17 mouse cellular contexts compared by ENCODE assay signal in genomic region chr17:27333593-27333992, GRCm38 (mm10).
A peak's percentile ranks its signal among the peaks of the same experiment; 100 is the strongest.
DNase-seq lines count a peak whose midpoint lies in the region; ATAC-seq lines count a peak whose summit lies in the region.
"Had no signal": no experiment of that assay in that cellular context is flagged by ENCODE, and none has a peak within 500 bp of the region (broad histone marks: within the 10 kb centered on the region; RNA-seq: fewer than 3 reads in every experiment).

No protein-coding gene starts in this region.

- H3K4me1 ChIP-seq in heart, embryonic 12.5 days (replicated peaks), result peaks cover 24% of the 10 kb centered on the region
- H3K4me1 ChIP-seq: embryonic facial prominence, embryonic 15.5 days had no signal

- H3K27ac ChIP-seq in heart, embryonic 12.5 days (ENCODE audit: poor library complexity, severe bottlenecking), result 0 out of 2 replicates have a peak overlapping the region, but pooled peaks have one; percentile 26
- H3K27ac ChIP-seq: embryonic facial prominence, embryonic 15.5 days; forebrain, embryonic 15.5 days; kidney, postnatal 0 days; left cerebral cortex, adult 2 months; limb, embryonic 13.5 days had no signal

- DNase-seq in heart, adult 18-20 months, result no peak
- peak; percentile 63 for DNase-seq in right cerebral cortex, postnatal 25 days
- no peak for DNase-seq in right cerebral cortex, adult 2 months (ENCODE audit: low spot score in 2 of 2)
- peak; percentile 66 to 72 for DNase-seq in layer of hippocampus, postnatal 10 days (ENCODE audit: low spot score in 2 of 2)
- DNase-seq in testis, postnatal 14 days (ENCODE audit: low spot score), result peak; percentile 85
- no peak for DNase-seq in adrenal gland, postnatal 14 days
- DNase-seq in frontal cortex, postnatal 14 days (ENCODE audit: low spot score in 2 of 2), result no peak
- DNase-seq: adrenal gland, postnatal 10 days; cerebellum, adult 9-10 months had no signal

- no peak overlapping the region for H3K4me3 ChIP-seq in heart, embryonic 12.5 days
- H3K4me3 ChIP-seq: embryonic facial prominence, embryonic 15.5 days; forebrain, embryonic 15.5 days; left cerebral cortex, adult 2 months; limb, embryonic 13.5 days had no signal

- no peak overlapping the region for H3K4me2 ChIP-seq in heart, embryonic 12.5 days
- H3K4me2 ChIP-seq: embryonic facial prominence, embryonic 15.5 days; forebrain, embryonic 15.5 days; limb, embryonic 13.5 days had no signal

- H3K9me3 ChIP-seq in heart, embryonic 12.5 days (replicated peaks), result no peaks in the 10 kb centered on the region
- H3K9me3 ChIP-seq: embryonic facial prominence, embryonic 15.5 days; forebrain, embryonic 15.5 days; limb, embryonic 13.5 days had no signal

- H3K9ac ChIP-seq in heart, embryonic 12.5 days, result no peak overlapping the region
- H3K9ac ChIP-seq: embryonic facial prominence, embryonic 15.5 days; forebrain, embryonic 15.5 days; limb, embryonic 13.5 days had no signal

- no peak for ATAC-seq in heart, embryonic 12.5 days (ENCODE audit: insufficient number of reproducible peaks, low FRiP score)
- ATAC-seq: forebrain, embryonic 15.5 days; inflammation-experienced regulatory T-cells, adult 6 months; lung, postnatal 0 days had no signal

- 75% methylated on average over 16 of the region's 16 CpGs for WGBS in heart, embryonic 12.5 days

- H3K36me3 ChIP-seq in heart, embryonic 12.5 days, result no peaks in the 10 kb centered on the region
- H3K36me3 ChIP-seq: embryonic facial prominence, embryonic 15.5 days; forebrain, embryonic 15.5 days; limb, embryonic 13.5 days had no signal

- peaks cover 13% of the 10 kb centered on the region; the same call in 1 of the 2 replicates for H3K27me3 ChIP-seq in heart, embryonic 12.5 days (replicated peaks)
- H3K27me3 ChIP-seq: embryonic facial prominence, embryonic 15.5 days; forebrain, embryonic 15.5 days; limb, embryonic 13.5 days had no signal

Comparison
In these comparisons a context has a peak if more than half of its experiments do, and no peak if none do; other contexts are left out.
1. DNase-seq: peak in right cerebral cortex, postnatal 25 days (single experiment), layer of hippocampus, postnatal 10 days (2 of 2) and testis, postnatal 14 days (single experiment); none in heart, adult 18-20 months (0 of 2), right cerebral cortex, adult 2 months (0 of 2), adrenal gland, postnatal 14 days (single experiment) and frontal cortex, postnatal 14 days (0 of 2).